Mouse (Mus musculus) brain, embryonic 14.5 days (tissue): ENCODE results near the gene Gif.

Source experiments
- CTCF ChIP-seq: fragments of 200-500 bp; IDR thresholded peaks from 2 replicates; pipeline ENCODE4 v1.5.1; 2012; ENCODE audit warnings: inconsistent platforms, mild to moderate bottlenecking, moderate library complexity, borderline replicate concordance; ENCODE audit not compliant: insufficient read depth, insufficient read length; ENCODE audit errors: extremely low read depth
- POLR2A ChIP-seq: fragments of 200-500 bp; IDR thresholded peaks from 2 replicates; pipeline ENCODE4 v1.6.1; 2012; ENCODE audit warnings: mild to moderate bottlenecking, inconsistent platforms, borderline replicate concordance; ENCODE audit not compliant: poor library complexity, insufficient read depth, insufficient read length, severe bottlenecking; ENCODE audit errors: extremely low read depth

GRCm38 (mm10) chr19:11794447-11794846 is 47.1 kb downstream of the Gif start:
- TF ChIP-seq POLR2A (no peak), CTCF (no peak)
